Mouse (Mus musculus) T-helper 2 cell (primary cell): ENCODE results near the gene Olfr1177-ps.

Experiments used
- in situ Hi-C: fragments of 300-600 bp; cut with MboI, MseI; formaldehyde crosslinking; loops from one replicate; pipeline ENCODE4 v1.15.1; 2025; ENCODE audit warnings: high pct_unique_total_duplicates

The Olfr1177-ps gene

DNA sequence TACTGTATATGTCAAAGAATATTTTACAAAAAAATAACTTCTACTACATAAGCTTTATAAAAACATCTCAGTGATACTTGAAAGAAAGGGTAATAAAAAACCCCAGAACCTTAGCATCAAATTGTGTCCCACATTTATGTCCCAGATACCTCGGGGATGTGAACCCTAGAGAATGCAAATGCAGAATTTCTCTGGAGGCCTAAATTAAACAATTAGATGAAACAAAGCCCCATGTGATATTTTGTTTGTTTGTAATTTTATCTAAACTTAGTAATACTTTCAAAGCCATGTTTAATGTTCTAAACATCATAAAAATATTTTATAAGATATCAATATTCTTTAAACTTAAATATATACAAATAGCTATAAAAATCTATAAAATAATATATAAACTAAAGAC, at the start of gene Olfr1177-ps:
Olfr1177-ps (minus strand) TSS at position 101 of the 400 bp plus-strand sequence.
- in situ Hi-C loops, result no loop called here

DNA sequence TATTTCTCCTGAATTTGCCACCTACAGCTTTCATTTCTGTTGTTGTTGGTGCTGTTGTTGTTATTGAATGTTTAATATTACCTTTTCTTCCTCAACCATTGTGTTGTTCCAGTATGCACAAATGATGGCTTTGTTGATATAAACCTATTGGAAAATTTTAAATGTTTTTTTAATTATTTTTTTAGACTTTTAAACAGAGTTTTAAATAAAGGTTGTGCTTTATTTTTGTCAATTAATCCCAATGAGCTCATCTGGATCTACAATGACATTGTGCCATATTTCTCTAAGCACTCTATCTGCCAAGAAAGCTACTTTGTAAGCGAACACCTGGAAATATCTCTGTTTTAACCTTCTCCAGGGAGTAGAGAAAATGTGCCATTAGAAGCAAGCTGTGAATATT, 40.5 kb upstream of the Olfr1177-ps start, which contains the start of gene Olfr1178:
Olfr1178 (plus strand) TSS at position 301 of the 400 bp plus-strand sequence.
- in situ Hi-C loops, result no loop called here

DNA sequence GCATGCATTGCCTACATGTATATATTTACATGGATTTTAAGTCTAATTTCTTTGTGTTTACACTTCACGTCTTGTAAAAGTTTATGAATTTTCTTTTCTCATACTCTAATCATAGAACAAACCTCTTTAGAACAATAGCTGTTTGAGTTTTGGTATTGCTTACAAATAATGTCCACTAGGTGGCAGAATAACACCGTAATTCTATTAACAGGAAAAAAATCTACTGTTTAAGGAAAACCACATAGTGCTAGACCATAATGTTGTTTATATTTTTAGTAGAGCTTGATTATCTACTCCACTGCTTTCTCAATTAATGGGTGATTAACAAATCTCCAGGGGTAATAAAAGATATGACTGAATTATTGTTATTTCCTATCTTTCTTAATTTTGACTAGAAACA, 10.0 kb upstream of the Olfr1177-ps start:
- in situ Hi-C loops, result loop anchor here (10.0 kb wide), 1 partner anchor 1838 kb away; no protein-coding TSS in a partner anchor

DNA sequence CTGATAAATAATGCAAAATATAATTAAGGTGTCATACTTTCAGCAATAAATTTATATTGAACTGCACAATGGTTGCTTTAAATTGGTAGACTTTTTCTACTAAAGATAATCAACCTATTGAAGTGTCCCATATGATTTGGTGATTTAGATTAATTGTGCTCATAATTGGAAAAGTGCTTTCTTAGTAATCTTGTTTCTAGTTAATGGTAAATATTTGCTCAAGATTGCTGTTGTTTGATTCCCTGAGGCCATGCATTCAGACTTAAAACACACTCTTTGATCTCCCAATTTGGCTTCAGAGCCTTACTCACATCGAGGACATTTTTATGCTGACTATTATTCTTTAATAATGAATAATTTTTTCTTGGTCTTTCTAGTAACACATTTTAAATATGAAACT, 9.9 kb downstream of the Olfr1177-ps start, which contains the start of gene Olfr1176:
Olfr1176 (plus strand) TSS at position 301 of the 400 bp plus-strand sequence.
- in situ Hi-C loops, result no loop called here

DNA sequence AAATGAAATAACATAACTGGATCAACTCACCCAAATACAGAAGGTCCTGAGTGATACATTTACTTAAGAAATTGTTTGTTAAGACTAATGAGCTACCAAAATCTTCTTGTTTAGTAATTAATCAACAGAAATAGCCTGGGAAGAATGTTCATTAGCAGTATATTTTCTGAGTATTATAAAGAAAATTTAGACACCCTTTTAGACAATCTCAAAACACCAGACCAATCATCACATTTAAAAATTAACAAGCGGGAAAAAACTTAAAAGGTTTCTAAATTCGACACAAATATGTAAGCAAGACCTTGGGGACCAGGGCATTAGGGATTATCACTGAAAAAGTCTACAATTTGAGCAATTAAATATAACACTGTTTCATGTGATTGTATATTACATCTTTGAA, 19.2 kb downstream of the Olfr1177-ps start, which contains the start of gene Olfr1175-ps:
Olfr1175-ps (minus strand) TSS at position 101 of the 400 bp plus-strand sequence.
- in situ Hi-C loops, result no loop called here

DNA sequence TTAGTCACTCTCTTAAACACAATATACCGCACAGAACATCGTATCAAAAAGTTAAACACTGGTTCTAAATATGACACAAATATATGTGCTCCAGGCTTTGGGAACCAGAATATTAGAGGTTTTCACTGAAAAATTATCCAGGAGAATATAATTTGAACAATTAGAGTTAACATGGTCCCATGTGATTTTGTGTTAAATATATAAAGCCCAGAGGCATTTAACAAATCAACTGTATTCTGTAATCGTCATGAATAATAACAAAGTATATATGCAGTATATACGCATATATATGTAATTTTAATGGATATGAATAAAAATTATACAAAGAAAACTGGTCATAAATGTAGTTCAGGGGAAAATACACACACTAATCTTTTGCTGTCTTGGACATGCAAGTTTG, 31.3 kb downstream of the Olfr1177-ps start, which contains the start of gene Olfr1174-ps:
Olfr1174-ps (minus strand) TSS at position 101 of the 400 bp plus-strand sequence.
- in situ Hi-C loops, result no loop called here
